Mouse (Mus musculus) bone marrow macrophage, adult 2 months (primary cell): Measurements from ENCODE around the gene Ppp1r21. TPM values are rescaled to one million over a fixed set of nuclear protein-coding genes. Genes with fewer than 3 reads are reported as not detected.

Source experiments
- H3K27ac ChIP-seq: 2 replicates; pipeline ENCODE4 v1.5.1; 2012; ENCODE audit warnings: low read depth, low read length; ENCODE audit not compliant: insufficient read depth
- H3K4me1 ChIP-seq: 2 replicates; pipeline ENCODE4 v1.6.1; 2012; ENCODE audit warnings: low read length; ENCODE audit not compliant: control insufficient read depth, insufficient read depth
- H3K4me3 ChIP-seq: 2 replicates; pipeline ENCODE4 v1.5.1; 2012; ENCODE audit warnings: mild to moderate bottlenecking, low read length, moderate library complexity; ENCODE audit not compliant: insufficient read depth
- CTCF ChIP-seq: IDR thresholded peaks from 2 replicates; pipeline ENCODE4 v1.5.1; 2012; ENCODE audit warnings: low read depth, mild to moderate bottlenecking, low read length, moderate library complexity
- POLR2A ChIP-seq: IDR thresholded peaks from 2 replicates; pipeline ENCODE4 v1.6.1; 2012; ENCODE audit warnings: mild to moderate bottlenecking, low read depth, low read length, borderline replicate concordance
- polyA plus RNA-seq: library from polyadenylated mRNA; stranded (reverse); fragments of >200 nt; gene quantifications from 2 replicates; pipeline ENCODE4 v1.2.4, GENCODE M21; 2012; ENCODE audit not compliant: missing spikeins, insufficient read depth, insufficient read length

Ppp1r21 gene
- polyA plus RNA-seq, 1 experiment = 109 TPM

GRCm38 (mm10) chr17:88632631-88633030 lies 102.7 kb downstream of the Ppp1r21 start:
- Histone ChIP-seq H3K27ac (no peak overlapping the region), H3K4me3 (no peak overlapping the region), H3K4me1 (peaks cover 3% of the 10 kb centered on the region)
- no peak for TF ChIP-seq POLR2A
- no peak for TF ChIP-seq CTCF

GRCm38 (mm10) chr17:88636076-88636475 lies 106.2 kb downstream of the Ppp1r21 start:
- Histone ChIP-seq H3K27ac (no peak overlapping the region), H3K4me3 (no peak overlapping the region), H3K4me1 (no peaks in the 10 kb centered on the region)
- no peak for TF ChIP-seq POLR2A
- TF ChIP-seq CTCF = no peak

- TF ChIP-seq POLR2A (no peak), CTCF (no peak)
- Histone ChIP-seq H3K4me3 (no peak overlapping the region), H3K4me1 (no peaks in the 10 kb centered on the region), H3K27ac (no peak overlapping the region)
Observed at GRCm38 (mm10) chr17:88636587-88636986, 106.7 kb downstream of the Ppp1r21 start.

Other genes with a start within 250 kb of the Ppp1r21 start
- 30.1 and 32.5 TPM in 2 replicates for gene Foxn2, start 89.4 kb upstream of the Ppp1r21 start, polyA plus RNA-seq
- 0.55 TPM in 2 replicates for gene Ston1, start 67.6 kb downstream of the Ppp1r21 start, polyA plus RNA-seq
- not detected in 2 replicates for gene Gtf2a1l, start 138.5 kb downstream of the Ppp1r21 start, polyA plus RNA-seq